Mouse (Mus musculus): Measurements from ENCODE around the gene Ccdc27. TPM values are rescaled to one million over a fixed set of nuclear protein-coding genes. Genes with fewer than 3 reads are reported as not detected.

Ccdc27 gene
- not detected in 2 replicates for polyA plus RNA-seq (2015; fragmentation: Nextera tagmentation; extraction: Ambion mirVana)

- Histone ChIP-seq H3K27me3 (replicated peaks) (peaks cover 3% of the 10 kb centered on the region; the same call in 1 of the 2 replicates), H3K4me1 (no peaks in the 10 kb centered on the region), H3K36me3 (replicated peaks) (no peaks in the 10 kb centered on the region), H3K9me3 (no peaks in the 10 kb centered on the region), H3K27ac (no peak within 1 kb of the TSS), H3K4me2 (no peak within 1 kb of the TSS), H3K4me3 (no peak within 1 kb of the TSS), H3K9ac (no peak within 1 kb of the TSS)
- 80% methylated on average over 9 of the region's 9 CpGs for WGBS
- ATAC-seq (replicated peaks) = no peak
These were observed at the start of gene Ccdc27 for GRCm38 (mm10) chr4:154042577-154042976. Ccdc27 (minus strand) TSS chr4:154042677.

DNA sequence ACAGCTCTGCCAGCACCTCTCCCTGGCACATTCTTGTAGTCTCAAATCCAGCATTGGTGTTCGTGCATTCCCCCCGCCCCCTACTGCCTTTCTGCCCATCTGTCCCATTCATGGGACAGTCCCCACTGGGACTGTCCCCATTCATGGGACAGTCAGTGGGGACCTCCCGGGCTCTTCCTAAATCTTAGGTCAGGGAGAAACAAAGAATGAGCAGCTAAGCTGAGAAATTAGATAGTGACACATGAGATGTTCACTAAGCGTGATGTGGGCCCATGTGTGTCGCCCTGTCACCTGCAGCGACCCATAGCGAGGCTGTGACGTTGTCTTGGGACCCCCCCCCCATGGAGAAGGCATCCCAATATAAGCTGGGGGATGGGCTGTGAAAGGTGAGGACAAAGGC, 48.9 kb upstream of the Ccdc27 start:
- Histone ChIP-seq H3K27me3 (replicated peaks) (no peaks in the 10 kb centered on the region), H3K27ac (no peak overlapping the region), H3K9me3 (no peaks in the 10 kb centered on the region), H3K4me2 (no peak overlapping the region), H3K9ac (no peak overlapping the region), H3K4me3 (no peak overlapping the region), H3K4me1 (no peaks in the 10 kb centered on the region), H3K36me3 (replicated peaks) (no peaks in the 10 kb centered on the region)
- no peak for ATAC-seq (replicated peaks)
- WGBS = 54% methylated on average over 8 of the region's 8 CpGs

- Histone ChIP-seq H3K4me3 (no peak overlapping the region), H3K9ac (no peak overlapping the region), H3K4me1 (no peaks in the 10 kb centered on the region), H3K36me3 (replicated peaks) (no peaks in the 10 kb centered on the region), H3K4me2 (no peak overlapping the region), H3K27ac (no peak overlapping the region), H3K9me3 (no peaks in the 10 kb centered on the region), H3K27me3 (replicated peaks) (no peaks in the 10 kb centered on the region)
- WGBS = 58% methylated on average over 5 of the region's 5 CpGs
- no peak for ATAC-seq (replicated peaks)
These were observed 46.7 kb upstream of the Ccdc27 start for GRCm38 (mm10) chr4:154089205-154089604.

DNA sequence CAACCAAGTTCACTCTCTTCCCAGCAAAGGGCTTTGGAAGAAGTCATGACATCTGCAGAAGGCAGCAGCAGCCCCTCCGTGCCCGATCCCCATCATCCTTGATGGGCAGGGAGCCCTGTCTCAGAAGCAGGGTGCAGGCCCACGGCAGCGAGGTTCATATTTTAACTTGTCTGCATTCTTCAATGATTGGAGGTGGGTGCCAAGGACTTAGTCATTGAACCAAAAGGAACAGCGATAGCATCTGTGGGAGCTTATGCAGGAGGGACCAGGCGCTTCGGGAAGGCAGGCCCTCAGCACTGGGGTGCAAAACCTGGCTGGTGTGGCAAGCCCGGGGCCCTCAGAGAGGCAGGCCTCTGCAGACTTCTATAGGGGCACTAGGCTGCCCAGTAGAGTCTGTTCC, 44.0 kb upstream of the Ccdc27 start:
- no peak overlapping the region for H3K27ac ChIP-seq
- no peak overlapping the region for H3K4me2 ChIP-seq
- no peaks in the 10 kb centered on the region for H3K36me3 ChIP-seq (replicated peaks)
- WGBS = 90% methylated on average over 8 of the region's 8 CpGs
- peaks cover 14% of the 10 kb centered on the region for H3K27me3 ChIP-seq (replicated peaks)
- ATAC-seq (replicated peaks) = no peak
- no peaks in the 10 kb centered on the region for H3K4me1 ChIP-seq
- H3K4me3 ChIP-seq = no peak overlapping the region
- H3K9ac ChIP-seq = no peak overlapping the region
- H3K9me3 ChIP-seq = no peaks in the 10 kb centered on the region

GRCm38 (mm10) chr4:154085856-154086255, 43.4 kb upstream of the Ccdc27 start:
- no peak for ATAC-seq (replicated peaks)
- WGBS = 38% methylated on average over 3 of the region's 3 CpGs
- no peak overlapping the region for H3K4me2 ChIP-seq
- no peak overlapping the region for H3K27ac ChIP-seq
- no peak overlapping the region for H3K4me3 ChIP-seq
- H3K9ac ChIP-seq = no peak overlapping the region
- peaks cover 20% of the 10 kb centered on the region for H3K27me3 ChIP-seq (replicated peaks)
- H3K36me3 ChIP-seq (replicated peaks) = no peaks in the 10 kb centered on the region
- no peaks in the 10 kb centered on the region for H3K9me3 ChIP-seq
- no peaks in the 10 kb centered on the region for H3K4me1 ChIP-seq

GRCm38 (mm10) chr4:154081974-154082373, 39.5 kb upstream of the Ccdc27 start:
- no peak for ATAC-seq (replicated peaks)
- H3K27me3 ChIP-seq (replicated peaks) = peaks cover 34% of the 10 kb centered on the region

GRCm38 (mm10) chr4:154081021-154081420, 38.5 kb upstream of the Ccdc27 start:
- no peak overlapping the region for H3K9ac ChIP-seq
- ATAC-seq (replicated peaks) = no peak
- peak overlapping the region; percentile 21; the same call in 1 of the 2 replicates for H3K4me2 ChIP-seq
- H3K27me3 ChIP-seq (replicated peaks) = peaks cover 34% of the 10 kb centered on the region
- 5% methylated on average over 13 of the region's 13 CpGs for WGBS
- 0 out of 2 replicates have a peak overlapping the region, but pooled peaks have one; percentile 2 for H3K4me3 ChIP-seq
- H3K4me1 ChIP-seq = no peaks in the 10 kb centered on the region
- no peaks in the 10 kb centered on the region for H3K9me3 ChIP-seq
- no peaks in the 10 kb centered on the region for H3K36me3 ChIP-seq (replicated peaks)
- no peak overlapping the region for H3K27ac ChIP-seq

More at GRCm38 (mm10) chr4:154081974-154082373, 39.5 kb upstream of the Ccdc27 start:
- Histone ChIP-seq H3K4me2 (no peak overlapping the region), H3K9me3 (no peaks in the 10 kb centered on the region), H3K4me1 (no peaks in the 10 kb centered on the region), H3K36me3 (replicated peaks) (no peaks in the 10 kb centered on the region), H3K9ac (no peak overlapping the region), H3K4me3 (no peak overlapping the region), H3K27ac (no peak overlapping the region)
- WGBS = 12% methylated on average over 1 of the region's 1 CpGs

DNA sequence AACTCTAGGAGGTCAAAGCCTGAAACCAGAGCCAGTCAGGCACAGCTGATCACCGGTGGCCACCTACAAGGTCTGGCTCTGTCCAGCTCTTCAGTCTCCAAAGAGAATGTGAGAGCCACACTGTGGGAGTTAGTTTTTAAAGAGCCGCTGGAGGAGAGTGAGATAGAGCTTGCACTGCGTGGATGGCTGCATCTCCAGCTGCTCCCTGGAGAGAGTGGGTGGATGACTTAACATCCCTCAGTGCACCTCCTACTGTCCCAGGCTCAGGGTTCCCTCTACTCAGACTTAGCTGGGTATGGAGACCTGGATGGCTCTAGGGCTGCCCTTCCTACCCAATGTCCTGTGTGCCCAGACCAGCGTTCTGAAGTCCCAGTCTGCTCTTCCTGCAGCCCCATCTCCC, 37.7 kb upstream of the Ccdc27 start:
- WGBS = 52% methylated on average over 4 of the region's 4 CpGs
- no peak overlapping the region for H3K4me3 ChIP-seq
- ATAC-seq (replicated peaks) = no peak

DNA sequence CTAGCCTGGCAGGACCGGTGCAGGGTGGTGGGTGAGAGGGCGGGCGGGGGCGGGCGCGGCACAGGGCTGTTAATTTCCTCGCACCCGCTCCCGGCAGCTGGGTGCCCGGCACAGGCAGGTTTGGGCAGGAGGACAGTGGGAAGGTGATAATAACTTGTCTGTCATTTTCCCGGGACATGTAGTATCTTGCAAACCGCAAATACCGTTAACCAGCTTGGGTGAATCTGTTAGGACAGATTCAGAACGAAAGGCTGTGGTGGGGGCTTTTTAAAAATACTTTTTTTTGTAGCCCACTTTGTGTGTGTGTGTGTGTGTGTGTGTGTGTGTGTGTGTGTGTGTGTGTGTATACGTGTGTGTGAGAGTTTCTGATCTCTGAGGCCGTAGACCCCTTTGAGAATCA, 29.5 kb upstream of the Ccdc27 start:
- Histone ChIP-seq H3K27ac (no peak overlapping the region), H3K4me1 (peaks cover 5% of the 10 kb centered on the region), H3K4me2 (peak overlapping the region; percentile 40), H3K9me3 (no peaks in the 10 kb centered on the region), H3K9ac (no peak overlapping the region), H3K4me3 (no peak overlapping the region), H3K27me3 (replicated peaks) (peaks cover 31% of the 10 kb centered on the region), H3K36me3 (replicated peaks) (no peaks in the 10 kb centered on the region)
- ATAC-seq (replicated peaks) = no peak
- 19% methylated on average over 16 of the region's 16 CpGs for WGBS

More for the DNA sequence above, 37.7 kb upstream of the Ccdc27 start:
- Histone ChIP-seq H3K36me3 (replicated peaks) (no peaks in the 10 kb centered on the region), H3K4me2 (no peak overlapping the region), H3K27ac (no peak overlapping the region), H3K9ac (no peak overlapping the region), H3K9me3 (no peaks in the 10 kb centered on the region), H3K27me3 (replicated peaks) (peaks cover 34% of the 10 kb centered on the region), H3K4me1 (no peaks in the 10 kb centered on the region)

- peaks cover 5% of the 10 kb centered on the region for H3K4me1 ChIP-seq
- H3K9ac ChIP-seq = no peak overlapping the region
- H3K4me2 ChIP-seq = peak overlapping the region; percentile 40
- no peaks in the 10 kb centered on the region for H3K9me3 ChIP-seq
- H3K4me3 ChIP-seq = no peak overlapping the region
- no peaks in the 10 kb centered on the region for H3K36me3 ChIP-seq (replicated peaks)
- no peak for ATAC-seq (replicated peaks)
- WGBS = under 1% methylated on average over 15 of the region's 20 CpGs
- H3K27ac ChIP-seq = no peak overlapping the region
- peaks cover 31% of the 10 kb centered on the region for H3K27me3 ChIP-seq (replicated peaks)
These were observed 29.0 kb upstream of the Ccdc27 start for GRCm38 (mm10) chr4:154071521-154071920.

DNA sequence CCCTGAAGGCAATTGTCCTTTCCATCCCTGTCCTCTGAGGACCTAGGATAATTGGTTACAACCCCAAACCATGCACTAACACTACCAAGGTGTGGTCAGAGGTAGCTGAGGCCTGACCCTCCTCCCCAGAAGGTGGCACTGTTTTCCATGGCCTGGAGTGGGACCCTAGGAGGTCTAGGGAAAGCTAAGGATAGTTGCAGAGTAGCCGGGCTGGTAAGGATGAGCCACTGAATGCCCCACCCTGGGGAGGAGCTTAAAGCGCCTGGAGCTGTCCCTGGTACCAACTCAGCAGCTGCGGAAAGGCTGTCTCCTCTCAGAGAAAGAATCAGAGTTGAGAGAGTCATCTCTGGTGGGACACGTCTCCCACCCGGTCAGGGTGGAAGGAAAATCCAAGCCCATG, 28.4 kb upstream of the Ccdc27 start:
- Histone ChIP-seq H3K27me3 (replicated peaks) (peaks cover 31% of the 10 kb centered on the region), H3K4me1 (peaks cover 5% of the 10 kb centered on the region), H3K4me2 (peak overlapping the region; percentile 40; the same call in 1 of the 2 replicates), H3K27ac (no peak overlapping the region), H3K9ac (no peak overlapping the region), H3K9me3 (no peaks in the 10 kb centered on the region), H3K36me3 (replicated peaks) (no peaks in the 10 kb centered on the region), H3K4me3 (no peak overlapping the region)
- no peak for ATAC-seq (replicated peaks)
- WGBS = 0% methylated on average over 5 of the region's 5 CpGs

- Histone ChIP-seq H3K9ac (no peak overlapping the region), H3K4me1 (no peaks in the 10 kb centered on the region), H3K4me3 (no peak overlapping the region), H3K36me3 (replicated peaks) (no peaks in the 10 kb centered on the region), H3K4me2 (no peak overlapping the region), H3K9me3 (no peaks in the 10 kb centered on the region), H3K27ac (no peak overlapping the region), H3K27me3 (replicated peaks) (peaks cover 6% of the 10 kb centered on the region)
- 0 out of 2 replicates have a peak, but pooled peaks have one; percentile 74 for ATAC-seq (replicated peaks)
- WGBS = 64% methylated on average over 14 of the region's 14 CpGs
These were observed 22.6 kb upstream of the Ccdc27 start for GRCm38 (mm10) chr4:154064827-154065773.
